In genomic region chr3:33379604-33380003, GRCm38 (mm10) we compare ENCODE assay signal across 16 mouse cellular contexts.
"Had no signal": no experiment of that assay in that cellular context is flagged by ENCODE, and none has a peak within 500 bp of the region (broad histone marks: within the 10 kb centered on the region; RNA-seq: fewer than 3 reads in every experiment).

No protein-coding gene starts in this region.

- DNase-seq: lung, adult 2 months; lung, postnatal 14 days; lung, postnatal 36 days; right cerebral cortex, postnatal 14 days; thymus, adult 2 months; thymus, postnatal 25 days; thymus, postnatal 4 days had no signal

- H3K4me3 ChIP-seq: lung, embryonic 15.5 days; megakaryocyte, embryonic 14.5 days; midbrain, embryonic 13.5 days; midbrain, embryonic 15.5 days; neural tube, embryonic 12.5 days; stomach, embryonic 15.5 days had no signal

- H3K27me3 ChIP-seq: lung, embryonic 15.5 days; megakaryocyte, embryonic 14.5 days; midbrain, embryonic 13.5 days; midbrain, embryonic 15.5 days; neural tube, embryonic 12.5 days; stomach, embryonic 15.5 days had no signal

- H3K4me1 ChIP-seq: megakaryocyte, embryonic 14.5 days; midbrain, embryonic 13.5 days; midbrain, embryonic 15.5 days; neural tube, embryonic 12.5 days; stomach, embryonic 15.5 days had no signal

- ATAC-seq: lung, postnatal 0 days; midbrain, embryonic 13.5 days; midbrain, embryonic 15.5 days had no signal

- H3K27ac ChIP-seq: lung, embryonic 15.5 days; macrophage; midbrain, embryonic 13.5 days; midbrain, embryonic 15.5 days; neural tube, embryonic 12.5 days; stomach, embryonic 15.5 days; stomach, postnatal 0 days had no signal

- H3K36me3 ChIP-seq: lung, embryonic 15.5 days; midbrain, embryonic 13.5 days; midbrain, embryonic 15.5 days; neural tube, embryonic 12.5 days; stomach, embryonic 15.5 days had no signal

- H3K9me3 ChIP-seq: lung, embryonic 15.5 days; midbrain, embryonic 13.5 days; midbrain, embryonic 15.5 days; neural tube, embryonic 12.5 days; stomach, embryonic 15.5 days had no signal
